Mouse (Mus musculus) urinary bladder, postnatal 4 days (tissue): ENCODE data around the gene Irf3.

Experiments
- DNase-seq, 2 experiments: peaks; one replicate each; pipeline ENCODE4 v3.0.0; 2021 to 2022; ENCODE audit warnings: low spot score in 2 of 2

Irf3 gene

DNA sequence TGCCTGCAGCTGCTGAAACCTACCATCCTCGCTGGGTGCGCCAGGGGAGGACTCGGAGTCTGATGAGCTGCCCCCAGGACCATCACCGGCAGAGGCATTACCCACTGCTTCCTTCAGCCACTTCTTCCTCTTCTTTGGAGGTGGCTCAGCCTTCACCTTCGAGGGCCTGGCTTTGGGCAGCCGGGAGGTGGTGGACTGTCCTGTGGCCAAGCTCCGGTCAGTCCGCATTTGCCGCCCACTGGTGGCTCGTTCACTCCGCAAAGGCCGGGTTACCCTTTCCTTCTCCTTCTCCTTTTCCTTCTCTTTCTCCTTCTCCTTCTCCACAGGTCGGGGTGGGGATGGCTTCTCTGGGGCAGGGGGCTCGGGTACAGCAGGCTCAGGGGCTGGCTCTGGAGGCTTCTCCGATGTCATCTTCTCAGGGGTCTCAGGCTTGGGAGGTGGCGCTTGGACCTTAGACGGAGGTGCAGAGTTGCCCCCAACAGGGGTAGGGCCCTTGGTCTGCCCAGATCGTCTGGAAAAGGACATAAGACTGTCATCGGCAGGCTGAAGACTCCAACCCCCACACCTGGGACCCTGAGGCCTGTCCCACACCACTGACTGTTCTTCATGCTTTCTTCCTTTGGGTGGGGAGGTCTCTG, 36.4 kb downstream of the Irf3 start:
- DNase-seq = no peak

DNA sequence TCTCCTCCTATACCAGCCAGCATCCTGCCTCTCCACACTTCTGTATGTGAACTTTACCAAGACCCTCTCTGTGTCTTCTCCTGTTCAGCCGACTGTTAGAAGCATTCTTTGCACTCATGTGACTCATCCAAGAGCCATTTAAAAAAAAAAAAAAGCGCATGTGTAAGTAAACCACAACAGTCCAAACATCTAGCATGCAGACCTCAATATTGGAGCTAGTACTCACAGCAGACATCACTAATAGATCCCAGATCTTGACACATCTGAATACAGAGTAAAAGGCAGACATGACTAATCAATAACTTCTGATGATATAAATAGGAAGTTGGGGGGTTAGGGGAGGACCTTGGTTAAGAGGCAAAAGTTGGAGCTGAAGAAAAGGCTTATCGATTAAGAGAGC, 38.2 kb downstream of the Irf3 start:
- DNase-seq = no peak

DNA sequence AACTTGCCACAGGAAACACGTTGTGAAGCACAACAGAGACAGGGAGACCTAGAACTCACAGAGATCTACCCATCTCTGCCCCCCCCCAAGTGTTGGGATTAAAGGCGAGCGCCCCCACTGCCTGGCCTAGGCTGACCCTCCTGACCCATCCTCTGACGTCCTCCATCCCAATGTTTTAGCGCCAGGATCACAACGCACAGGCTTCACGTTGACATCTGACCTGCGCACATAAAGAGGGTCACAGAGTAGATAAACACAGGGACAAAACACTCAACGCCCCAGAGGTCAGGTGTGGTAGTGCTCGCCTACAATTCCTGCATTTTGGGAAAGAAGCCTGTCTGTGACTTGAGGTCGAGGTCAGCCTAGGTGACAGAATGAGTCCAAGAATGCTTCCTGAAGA, 39.3 kb downstream of the Irf3 start:
- no peak for DNase-seq

DNA sequence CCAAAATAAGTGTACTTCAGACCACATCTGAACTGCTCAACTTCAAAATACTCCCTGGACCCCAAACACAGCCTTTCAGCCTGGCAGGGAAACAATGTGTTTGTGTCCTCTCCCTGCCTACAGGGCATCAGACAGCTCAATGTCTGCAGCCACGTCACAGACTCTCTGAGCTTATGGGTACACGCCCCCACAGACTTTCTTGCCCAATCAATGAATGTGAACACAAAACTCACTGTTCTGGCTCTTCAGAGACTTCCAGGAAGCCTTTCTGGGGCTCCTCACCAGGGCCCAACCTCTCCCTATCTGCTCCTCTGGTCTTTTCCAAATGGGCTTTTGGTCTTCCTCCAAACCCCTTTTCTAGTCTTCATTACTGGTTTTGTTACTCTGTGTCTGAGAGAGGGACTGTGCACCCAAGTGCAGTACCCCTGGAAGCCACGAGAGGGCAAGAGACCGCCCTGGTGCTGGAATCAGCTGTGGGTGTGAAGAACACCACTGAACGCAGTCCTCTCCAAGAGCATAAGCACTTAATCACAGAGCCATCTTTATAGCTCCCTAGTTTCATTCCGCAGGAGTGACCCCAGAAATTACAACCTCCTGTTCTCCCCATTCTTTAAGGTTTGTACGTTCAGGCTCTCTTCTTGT, 40.4 kb downstream of the Irf3 start:
- DNase-seq = peak in 1 of 2 experiments; percentile 78

DNA sequence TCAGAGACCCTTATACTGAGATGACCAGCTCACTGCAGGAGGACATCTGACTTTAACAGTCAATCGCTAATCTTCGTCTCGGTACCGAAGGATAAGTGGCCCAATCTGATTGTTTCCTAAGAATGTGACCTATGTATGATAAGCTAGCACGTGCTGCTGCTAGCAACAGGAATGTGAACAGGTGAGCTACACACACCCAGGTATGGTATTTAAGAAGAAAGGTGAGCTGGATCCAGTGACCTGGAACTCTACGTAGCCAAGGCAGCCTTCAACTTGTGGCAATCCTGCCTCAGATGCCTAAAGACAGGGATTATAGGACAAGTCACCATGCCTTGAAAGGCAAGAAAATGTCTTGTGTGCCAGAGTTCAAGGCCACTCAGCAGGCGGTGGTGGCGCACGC, 41.0 kb downstream of the Irf3 start:
- DNase-seq = no peak

DNA sequence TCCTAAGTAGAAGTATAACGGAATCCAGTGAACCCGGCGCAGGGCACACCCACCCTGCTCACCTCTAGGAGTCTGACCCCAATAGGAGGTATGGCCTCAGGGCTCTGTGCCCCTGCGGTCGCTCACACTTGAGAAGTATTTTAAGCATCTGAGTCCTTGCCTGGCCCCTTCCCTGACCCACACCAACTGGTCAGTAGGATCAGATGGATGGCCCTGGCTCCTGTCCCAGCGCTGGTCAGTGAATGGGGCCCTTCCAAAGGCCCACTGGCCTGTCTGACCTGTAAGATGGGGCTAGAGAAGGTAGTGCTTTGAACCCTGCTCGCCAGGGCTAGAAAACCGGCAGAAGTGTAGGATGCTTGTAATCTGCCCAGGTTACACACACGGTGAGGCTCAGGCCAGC, 43.4 kb downstream of the Irf3 start:
- DNase-seq = no peak

DNA sequence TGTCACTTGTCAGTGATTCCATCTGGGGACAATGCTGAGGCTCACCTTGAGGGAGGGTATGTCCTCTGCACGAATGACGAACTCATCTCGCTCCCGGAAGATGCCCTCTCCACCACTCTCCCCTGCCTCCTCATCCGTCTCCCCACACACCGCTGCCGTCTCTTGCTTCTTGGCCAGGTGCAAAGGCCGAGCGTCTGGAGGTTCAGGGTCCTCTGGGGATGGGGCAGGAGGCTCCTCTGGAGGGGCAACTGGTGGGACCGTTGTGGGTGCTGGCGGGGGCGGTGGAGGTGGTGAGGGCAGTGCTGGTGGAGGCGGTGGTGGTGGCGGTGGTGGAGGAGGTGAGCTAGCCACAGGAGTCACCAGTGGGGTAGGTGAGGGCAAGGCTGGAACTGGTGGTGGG, 45.9 kb downstream of the Irf3 start:
- DNase-seq = no peak

DNA sequence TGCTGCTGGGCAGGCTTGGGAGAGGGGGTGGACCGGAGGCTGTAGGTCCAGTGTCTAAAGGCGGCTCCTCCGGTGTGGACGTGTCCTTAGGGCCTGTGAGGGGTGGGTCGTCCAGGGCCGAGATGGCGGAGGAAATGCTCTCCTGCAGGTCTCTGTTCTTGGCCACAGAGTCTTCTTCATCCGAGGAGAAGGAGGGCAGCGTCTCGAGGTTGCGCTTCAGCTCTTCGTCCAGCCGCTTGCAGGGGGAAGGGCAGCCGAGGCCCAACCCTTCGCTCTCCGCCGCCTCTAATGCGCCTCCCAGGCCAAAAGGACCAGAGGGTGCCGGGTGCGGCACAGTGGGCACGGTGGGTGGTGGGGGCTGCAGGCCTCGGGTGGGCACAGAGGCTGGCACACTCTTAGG, 48.3 kb downstream of the Irf3 start:
- DNase-seq = no peak

DNA sequence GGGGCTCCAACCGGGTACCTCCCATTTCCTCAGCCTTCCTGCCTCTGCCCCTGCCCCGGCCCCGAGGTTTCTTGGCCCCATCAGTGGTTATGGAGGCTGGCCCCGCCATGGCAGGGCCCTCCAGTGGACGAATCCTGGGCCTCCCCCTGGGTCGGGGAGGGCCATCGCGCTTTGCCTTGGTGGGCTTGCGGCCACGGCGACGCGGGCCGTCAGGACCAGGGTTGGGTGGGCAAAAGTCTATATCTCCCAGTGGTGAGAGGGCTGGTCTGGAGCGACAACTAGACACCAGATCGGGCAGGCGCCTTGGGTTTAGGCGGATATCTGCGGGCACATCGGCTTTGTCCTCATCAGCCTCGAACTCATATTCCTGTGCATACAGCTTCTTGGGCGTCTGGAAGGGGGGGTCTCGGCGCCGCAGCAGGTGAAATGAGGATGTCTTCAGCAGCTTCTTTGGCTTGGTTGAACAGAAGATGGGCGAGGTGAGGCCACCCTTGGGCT, 49.5 kb downstream of the Irf3 start:
- no peak for DNase-seq

DNA sequence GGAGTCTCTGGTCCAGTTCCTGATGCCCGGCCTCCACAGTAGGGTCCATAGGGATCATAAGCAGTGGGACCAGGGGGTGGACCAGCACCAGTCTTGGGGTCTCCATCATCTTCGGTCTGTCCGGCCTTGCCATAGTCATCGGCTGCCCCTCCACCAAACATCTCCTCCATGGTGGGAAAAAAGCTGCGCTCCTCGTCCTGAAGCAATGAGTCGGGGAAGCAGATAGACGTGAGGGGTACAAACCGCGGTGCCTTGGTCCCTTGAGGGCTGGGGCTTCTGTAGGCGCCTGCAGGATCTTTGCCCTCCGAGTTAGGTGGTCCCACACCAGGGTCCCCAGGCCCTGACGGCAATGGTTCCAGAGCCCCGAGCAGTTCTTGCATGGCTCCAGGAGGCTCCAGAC, 50.0 kb downstream of the Irf3 start:
- DNase-seq = no peak

DNA sequence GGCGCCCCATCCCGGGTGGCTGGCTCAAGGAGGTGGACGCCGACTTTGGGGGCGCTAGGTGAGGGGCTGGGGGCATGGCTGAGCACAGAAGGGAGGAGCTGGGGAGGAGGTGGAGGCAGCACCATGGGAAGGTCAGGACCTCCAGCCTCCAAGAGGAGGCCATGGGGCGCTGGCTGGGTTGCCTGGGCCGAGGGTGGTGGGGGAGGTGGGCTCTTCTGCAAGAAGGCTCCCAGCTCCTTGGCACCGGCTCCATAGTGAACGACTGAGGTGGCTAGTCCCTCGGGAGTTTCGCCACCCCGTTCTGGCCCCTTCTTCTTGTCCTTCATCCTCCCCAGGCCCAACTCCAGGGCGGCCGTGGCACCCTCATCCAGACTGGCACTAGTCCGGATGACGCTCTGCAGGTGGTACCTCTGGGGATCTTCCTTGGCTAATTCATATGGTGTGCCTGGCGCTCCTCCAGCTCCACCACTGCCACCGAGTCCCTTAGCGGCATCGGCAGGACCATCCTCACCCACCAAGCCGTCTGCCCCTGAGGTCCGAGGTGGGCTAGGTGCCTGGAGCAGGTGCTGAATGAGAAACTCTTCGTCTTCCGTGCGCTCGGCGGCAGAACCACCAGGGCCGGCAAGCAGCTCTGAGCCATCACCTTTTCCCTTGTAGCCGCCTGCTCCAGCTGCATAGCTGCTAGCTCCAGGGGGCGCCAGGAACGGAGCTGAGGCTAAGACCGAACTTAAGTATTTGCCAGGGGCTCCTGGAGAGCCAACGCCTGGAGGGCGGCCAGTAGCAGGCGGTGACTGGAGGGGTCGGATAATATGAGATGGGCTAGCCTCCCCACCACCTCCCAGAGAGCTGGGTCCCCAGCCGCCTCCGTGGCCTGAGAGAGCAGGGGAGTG, 50.8 kb downstream of the Irf3 start:
- no peak for DNase-seq

DNA sequence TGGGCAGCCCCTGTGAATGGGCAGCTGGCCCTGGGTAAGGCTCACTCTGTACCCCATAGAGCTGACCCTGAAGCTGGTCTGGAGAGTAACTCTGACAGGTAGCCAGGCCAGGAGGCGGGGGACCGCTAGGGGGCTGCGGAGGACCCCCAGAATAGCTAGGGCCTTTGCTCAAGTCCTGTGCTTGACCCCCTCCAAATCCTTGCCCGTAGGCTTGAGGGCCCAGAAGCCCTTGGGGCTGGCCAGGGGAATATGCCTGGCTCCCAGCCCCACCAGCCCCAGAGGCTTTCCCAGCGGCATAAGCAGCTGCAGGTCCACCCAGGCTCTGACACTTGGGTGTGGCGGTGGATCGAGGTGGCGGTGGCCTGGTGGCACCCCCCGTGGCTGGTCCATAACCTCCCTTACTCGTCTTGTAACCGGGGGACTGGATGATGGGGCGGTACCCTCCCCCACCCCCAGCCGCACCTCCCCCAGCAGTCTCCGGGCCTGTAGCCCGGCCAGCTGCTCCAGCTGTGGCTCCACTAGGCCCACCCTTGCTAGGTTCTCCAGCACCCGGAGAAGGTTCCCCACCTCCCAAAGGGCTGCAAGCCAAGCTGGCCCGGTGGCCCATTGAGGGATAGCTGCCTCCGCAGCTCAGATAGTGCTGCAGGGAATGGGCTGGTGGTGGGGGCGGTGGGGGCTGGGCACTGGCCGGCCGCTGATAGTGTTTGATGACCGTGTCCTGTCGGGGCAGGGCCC, 51.6 kb downstream of the Irf3 start:
- no peak for DNase-seq

DNA sequence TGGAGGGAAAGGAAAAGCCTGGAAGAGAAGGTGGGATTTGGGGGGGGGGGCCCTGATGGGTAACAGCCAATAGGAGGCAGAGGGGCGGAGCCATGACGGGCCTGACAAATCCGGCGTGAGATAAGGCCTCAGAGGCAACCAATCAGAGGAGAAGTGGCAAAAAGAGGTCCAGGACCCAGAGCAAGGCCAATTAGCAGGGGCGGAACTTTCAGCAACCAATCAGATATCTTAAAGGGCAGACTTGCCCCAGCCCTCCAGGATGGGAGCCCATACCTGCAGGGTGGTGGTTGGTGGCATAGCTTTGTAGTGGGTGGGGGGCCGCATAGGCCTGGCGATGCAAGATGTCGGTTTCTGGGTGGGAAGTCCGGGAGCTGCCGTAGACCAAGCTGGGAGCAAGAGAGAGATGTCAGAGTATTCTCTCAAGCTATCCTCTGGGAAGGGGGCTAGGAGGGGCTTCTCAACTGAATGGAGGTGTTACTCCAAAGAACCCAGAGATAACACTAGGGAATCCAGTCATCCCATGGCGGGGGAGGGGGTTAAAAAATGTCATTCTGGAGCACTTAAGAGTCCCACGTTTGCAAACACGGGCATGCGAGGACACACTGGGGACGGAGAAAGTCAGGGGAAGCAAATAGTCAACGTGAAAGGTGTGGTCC, 53.6 kb downstream of the Irf3 start:
- DNase-seq = peak; percentile 71 to 76

DNA sequence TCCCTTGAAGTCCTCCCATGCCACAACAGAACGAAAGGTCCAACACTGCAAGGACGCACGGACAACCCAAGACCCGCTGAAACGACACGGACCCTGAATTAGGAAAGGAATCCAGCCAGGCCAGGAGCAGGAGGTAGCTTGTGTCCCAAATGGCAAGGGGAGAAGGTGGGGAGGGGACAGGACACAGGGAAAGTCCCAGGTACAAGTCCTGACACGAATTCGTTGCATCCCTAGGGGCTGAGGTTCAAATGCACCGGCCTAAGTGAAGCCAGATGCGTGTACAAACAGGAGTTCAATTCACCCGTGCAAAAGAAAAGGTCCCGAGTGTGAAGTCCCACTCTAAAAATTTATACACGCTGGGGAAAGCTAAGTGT, 54.1 kb downstream of the Irf3 start:
- no peak for DNase-seq
